Mouse (Mus musculus) midbrain, postnatal 0 days (tissue): ENCODE data around the gene Thrap3. TPM values are rescaled to one million over a fixed set of nuclear protein-coding genes. Genes with fewer than 3 reads are reported as not detected.

Experiments
- ATAC-seq: fragments of 200-750 bp; cut with Nextera tagmentation; 2 replicates; pipeline ENCODE4 v1.8.0; 2017; ENCODE audit warnings: moderate number of reproducible peaks, mild to moderate bottlenecking, moderate TSS enrichment, moderate library complexity; ENCODE audit not compliant: low FRiP score
- DNase-seq: peaks from one replicate; pipeline ENCODE4 v3.0.0-alpha.2; 2015; ENCODE audit warnings: low spot score
- H3K27ac ChIP-seq: fragments of 300-500 bp; sonication (generic); 2 replicates; pipeline ENCODE4 v1.5.1; 2014; ENCODE audit warnings: low read depth, mild to moderate bottlenecking, low read length, mixed read lengths
- H3K27me3 ChIP-seq: fragments of 300-500 bp; sonication (generic); 2 replicates; pipeline ENCODE4 v1.6.1; 2014; ENCODE audit warnings: low read length, control low read depth, mixed read lengths; ENCODE audit not compliant: insufficient read depth
- H3K36me3 ChIP-seq: fragments of 300-500 bp; sonication (generic); 2 replicates; pipeline ENCODE4 v1.6.1; 2014; ENCODE audit warnings: low read length, control low read depth, mixed read lengths; ENCODE audit not compliant: insufficient read depth
- H3K4me1 ChIP-seq: fragments of 300-500 bp; sonication (generic); 2 replicates; pipeline ENCODE4 v1.6.1; 2014; ENCODE audit warnings: mild to moderate bottlenecking, control low read depth, antibody characterized with exemption, low read length, mixed read lengths; ENCODE audit not compliant: insufficient read depth
- H3K4me2 ChIP-seq: fragments of 300-500 bp; sonication (generic); 2 replicates; pipeline ENCODE4 v1.6.1; 2014; ENCODE audit warnings: low read depth, mild to moderate bottlenecking, low read length, mixed read lengths; ENCODE audit not compliant: poor library complexity, severe bottlenecking
- H3K4me3 ChIP-seq: fragments of 300-500 bp; sonication (generic); 2 replicates; pipeline ENCODE4 v1.5.1; 2014; ENCODE audit warnings: low read depth, mild to moderate bottlenecking, low read length, moderate library complexity
- H3K9ac ChIP-seq: fragments of 300-500 bp; sonication (generic); replicated peaks from 2 replicates; pipeline ENCODE4 v1.6.1; 2014; ENCODE audit warnings: mild to moderate bottlenecking, low read length, moderate library complexity, mixed read lengths; ENCODE audit not compliant: poor library complexity, severe bottlenecking
- H3K9me3 ChIP-seq: fragments of 300-500 bp; sonication (generic); 2 replicates; pipeline ENCODE4 v1.6.1; 2016; ENCODE audit warnings: low read length, control low read depth
- CTCF ChIP-seq: IDR thresholded peaks from 2 replicates; pipeline ENCODE4 v1.5.1; 2016; ENCODE audit warnings: antibody characterized with exemption, mild to moderate bottlenecking
- WGBS: fragments of 180-500 bp; shearing (Covaris S2); extraction: QIAGEN DNeasy Blood & Tissue Kit; methylation state at CpG from one replicate; pipeline ENCODE4 v1.1.7; 2014; 5-methylcytosine and 5-hydroxymethylcytosine counted together
- polyA plus RNA-seq: library from polyadenylated mRNA; unstranded; fragments of >200 nt; fragmentation: Nextera tagmentation; extraction: Ambion mirVana; gene quantifications from 2 replicates; pipeline ENCODE4 v1.2.1, GENCODE M21; 2015
- total RNA-seq: library from RNA; depleted of rRNA; stranded (reverse); fragments of >200 nt; gene quantifications from 2 replicates; pipeline ENCODE4 v1.2.3, GENCODE M21; 2014; rRNA removed

Thrap3 gene
- 119 and 162 TPM in 2 replicates for total RNA-seq
- polyA plus RNA-seq: 81.6 and 94.8 TPM in 2 replicates

GRCm38 (mm10) chr4:126202303-126203181 is at the start of gene Thrap3:
Gene Thrap3 (minus strand): TSS chr4:126202760.
- H3K27ac ChIP-seq: peak within 1 kb of the TSS; percentile 92
- peak within 1 kb of the TSS; percentile 80 for H3K9ac ChIP-seq
- no peaks in the 10 kb centered on the region for H3K27me3 ChIP-seq
- H3K9me3 ChIP-seq: no peaks in the 10 kb centered on the region
- H3K4me2 ChIP-seq: peak within 1 kb of the TSS; percentile 65
- 0 out of 2 replicates have a peak, but pooled peaks cover 3% of the 10 kb centered on the region for H3K4me1 ChIP-seq
- peak within 1 kb of the TSS; percentile 88 for H3K4me3 ChIP-seq
- ATAC-seq (peak; percentile 99), DNase-seq (peak; percentile 99)
- no peak for TF ChIP-seq CTCF
- H3K36me3 ChIP-seq: no peaks in the 10 kb centered on the region
- under 1% methylated on average over 70 of the region's 75 CpGs for WGBS

DNA sequence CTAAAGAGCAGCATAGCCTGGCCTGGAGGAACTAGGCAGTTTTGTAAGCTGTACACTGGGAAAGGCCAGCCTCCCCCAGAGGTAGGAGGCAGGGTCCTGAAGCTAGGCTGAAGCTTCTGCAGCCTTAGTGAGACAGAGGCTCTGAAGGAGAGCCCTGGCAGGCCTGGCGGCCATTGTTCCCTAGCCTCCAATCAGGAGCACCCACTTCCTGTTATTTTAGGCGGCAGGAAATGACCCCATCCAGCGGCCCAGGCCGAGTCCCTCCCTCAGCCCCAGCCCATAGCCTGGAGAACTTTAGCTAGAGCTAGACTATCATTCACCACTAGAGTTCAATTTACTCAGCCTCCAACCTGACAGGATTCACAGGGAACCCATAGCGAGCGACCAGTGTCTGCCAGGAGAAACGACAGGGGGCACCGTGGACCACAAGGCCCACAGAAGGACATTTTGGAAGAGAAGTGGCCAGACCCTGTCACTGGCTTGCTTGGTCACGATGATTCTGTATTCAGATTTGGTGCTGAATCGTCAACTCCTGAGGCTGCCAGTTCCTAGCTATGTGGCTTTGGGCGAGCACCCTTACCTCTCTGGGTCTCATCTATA is 49.2 kb upstream of the Thrap3 start:
- ATAC-seq: no peak
- TF ChIP-seq CTCF: no peak
- Histone ChIP-seq H3K4me1 (peaks cover 24% of the 10 kb centered on the region), H3K4me2 (no peak overlapping the region), H3K9me3 (no peaks in the 10 kb centered on the region), H3K4me3 (no peak overlapping the region), H3K27me3 (no peaks in the 10 kb centered on the region), H3K27ac (0 out of 2 replicates have a peak overlapping the region, but pooled peaks have one; percentile 38), H3K36me3 (no peaks in the 10 kb centered on the region), H3K9ac (no peak overlapping the region; the same call in 1 of the 2 replicates)
- 68% methylated on average over 11 of the region's 11 CpGs for WGBS
- no peak for DNase-seq

GRCm38 (mm10) chr4:126250659-126251058 is 48.1 kb upstream of the Thrap3 start:
- no peak overlapping the region for H3K27ac ChIP-seq
- no peaks in the 10 kb centered on the region for H3K9me3 ChIP-seq
- no peak for TF ChIP-seq CTCF
- H3K36me3 ChIP-seq: peaks cover 6% of the 10 kb centered on the region; the same call in 1 of the 2 replicates
- DNase-seq (no peak), ATAC-seq (no peak)
- H3K9ac ChIP-seq: no peak overlapping the region
- no peaks in the 10 kb centered on the region for H3K27me3 ChIP-seq
- WGBS: 45% methylated on average over 4 of the region's 4 CpGs
- peaks cover 24% of the 10 kb centered on the region for H3K4me1 ChIP-seq
- H3K4me3 ChIP-seq: no peak overlapping the region
- no peak overlapping the region for H3K4me2 ChIP-seq

DNA sequence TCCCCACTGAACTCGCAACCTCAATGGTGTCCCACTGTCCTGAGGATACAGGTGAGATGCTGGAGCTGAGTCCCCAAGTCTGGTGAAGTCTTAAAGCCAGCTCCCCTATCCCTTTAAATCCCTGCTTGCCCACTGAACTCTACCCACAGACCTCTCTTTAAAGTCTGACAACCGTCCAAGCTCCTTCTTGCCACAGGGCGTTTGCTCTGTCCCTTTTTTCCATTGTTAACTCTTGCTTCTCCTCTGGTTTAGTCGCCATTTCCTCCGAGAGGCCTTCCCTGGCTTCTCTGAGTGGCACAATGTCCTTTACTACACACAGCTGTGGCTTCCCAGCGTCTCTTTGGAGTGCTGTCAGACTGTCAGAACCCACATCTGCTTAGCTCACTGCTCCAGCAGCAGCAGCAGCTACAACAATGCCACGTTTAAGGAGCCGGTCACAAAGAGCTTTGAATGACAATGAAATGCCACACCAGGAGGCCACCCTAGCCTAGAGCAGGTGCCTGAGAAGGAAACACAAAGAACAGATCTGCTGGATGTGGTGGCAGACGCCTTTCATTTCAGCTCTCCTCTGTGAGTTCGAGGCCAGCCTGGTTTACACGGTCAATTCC is 45.8 kb upstream of the Thrap3 start:
- 5% methylated on average over 11 of the region's 11 CpGs for WGBS
- no peak for TF ChIP-seq CTCF
- DNase-seq: peak; percentile 17
- Histone ChIP-seq H3K4me2 (no peak overlapping the region), H3K27ac (no peak overlapping the region; the same call in 1 of the 2 replicates), H3K4me1 (peaks cover 11% of the 10 kb centered on the region), H3K9ac (peak overlapping the region; percentile 44), H3K27me3 (no peaks in the 10 kb centered on the region), H3K36me3 (peaks cover 6% of the 10 kb centered on the region; the same call in 1 of the 2 replicates), H3K4me3 (no peak overlapping the region), H3K9me3 (no peaks in the 10 kb centered on the region)
- ATAC-seq: no peak

GRCm38 (mm10) chr4:126246202-126246889 is 43.8 kb upstream of the Thrap3 start:
- H3K9ac ChIP-seq: no peak overlapping the region
- no peak for TF ChIP-seq CTCF
- WGBS: 86% methylated on average over 13 of the region's 13 CpGs
- H3K4me3 ChIP-seq: no peak overlapping the region
- ATAC-seq (no peak), DNase-seq (no peak)
- H3K27me3 ChIP-seq: no peaks in the 10 kb centered on the region
- H3K27ac ChIP-seq: no peak overlapping the region
- H3K4me2 ChIP-seq: no peak overlapping the region
- 0 out of 2 replicates have a peak, but pooled peaks cover 3% of the 10 kb centered on the region for H3K4me1 ChIP-seq
- no peaks in the 10 kb centered on the region for H3K9me3 ChIP-seq
- peaks cover 14% of the 10 kb centered on the region for H3K36me3 ChIP-seq
